Mouse (Mus musculus) left cerebral cortex, postnatal 36 days (tissue): ENCODE measurements at regions not wholly inside any gene's neighbourhood (a gene's known extent, or its start where the extent isn't known, plus 50 kb on each side); places are given as distances from the start of the nearest gene placed in this dataset.

Source experiments
- DNase-seq, 2 experiments: peaks; one replicate each; pipeline ENCODE4 v3.0.0; 2021 to 2022; ENCODE audit warnings: low spot score in 2 of 2, mixed read lengths in 1 of 2
- intact Hi-C: fragments of 180-260 bp; cut with DNase I; formaldehyde crosslinking; loops from one replicate; pipeline ENCODE4 v1.15.1; 2025

- DNase-seq = no peak
- intact Hi-C loops = no loop called here
Measured at GRCm38 (mm10) chr8:10835054-10835453, 173.2 kb downstream of the Irs2 start.

GRCm38 (mm10) chr8:10831864-10832263 lies 176.4 kb downstream of the Irs2 start:
- intact Hi-C loops = no loop called here

GRCm38 (mm10) chr8:10831277-10831676 lies 177.0 kb downstream of the Irs2 start:
- DNase-seq = no peak
- intact Hi-C loops = no loop called here

More at GRCm38 (mm10) chr8:10831864-10832263, 176.4 kb downstream of the Irs2 start:
- no peak for DNase-seq

- intact Hi-C loops = no loop called here
- no peak for DNase-seq
Measured at GRCm38 (mm10) chr8:10830835-10831234, 177.4 kb downstream of the Irs2 start.

GRCm38 (mm10) chr8:10828580-10828979 lies 179.7 kb downstream of the Irs2 start:
- no peak for DNase-seq
- intact Hi-C loops = loop anchor here (5.0 kb wide), 1 partner anchor 179 kb away; the partner anchor contains the start of gene Irs2

GRCm38 (mm10) chr8:10827560-10827959 lies 180.7 kb downstream of the Irs2 start:
- no peak for DNase-seq
- intact Hi-C loops = loop anchor here (5.0 kb wide), 1 partner anchor 180 kb away; the partner anchor contains the start of gene Irs2

GRCm38 (mm10) chr8:10825981-10826380 lies 182.3 kb downstream of the Irs2 start:
- intact Hi-C loops = loop anchor here (5.0 kb wide), 1 partner anchor 181 kb away; the partner anchor contains the start of gene Irs2
- DNase-seq = no peak

- intact Hi-C loops = loop anchor here (5.0 kb wide), 1 partner anchor 182 kb away; the partner anchor contains the start of gene Irs2
- DNase-seq = peak; percentile 22
Measured at GRCm38 (mm10) chr8:10825192-10825926, 182.9 kb downstream of the Irs2 start.

GRCm38 (mm10) chr8:10821901-10822300 lies 186.4 kb downstream of the Irs2 start:
- DNase-seq = no peak
- intact Hi-C loops = no loop called here

- intact Hi-C loops = loop anchor here (5.0 kb wide), 1 partner anchor 193 kb away; the partner anchor contains the start of gene Irs2
- no peak for DNase-seq
Measured at GRCm38 (mm10) chr8:10814499-10814898, 193.8 kb downstream of the Irs2 start.

GRCm38 (mm10) chr8:10812060-10812670 lies 196.1 kb downstream of the Irs2 start:
- intact Hi-C loops = loop anchor here (5.0 kb wide), 1 partner anchor 195 kb away; the partner anchor contains the start of gene Irs2
- DNase-seq = peak; percentile 73 to 76

- no peak for DNase-seq
- intact Hi-C loops = no loop called here
Measured at GRCm38 (mm10) chr8:10807040-10807439, 201.2 kb downstream of the Irs2 start.

GRCm38 (mm10) chr8:10805405-10806151 lies 202.7 kb downstream of the Irs2 start:
- intact Hi-C loops = no loop called here
- no peak for DNase-seq

GRCm38 (mm10) chr8:10804974-10805373 lies 203.3 kb downstream of the Irs2 start:
- no peak for DNase-seq
- intact Hi-C loops = no loop called here

GRCm38 (mm10) chr8:10802003-10802402 lies 206.3 kb downstream of the Irs2 start:
- no peak for DNase-seq
- intact Hi-C loops = no loop called here

GRCm38 (mm10) chr8:10801580-10801979 lies 206.7 kb downstream of the Irs2 start:
- no peak for DNase-seq
- intact Hi-C loops = no loop called here

GRCm38 (mm10) chr8:10798444-10798843 lies 209.8 kb downstream of the Irs2 start:
- intact Hi-C loops = no loop called here
- no peak for DNase-seq

GRCm38 (mm10) chr8:10794367-10795189 lies 213.7 kb downstream of the Irs2 start:
- intact Hi-C loops = no loop called here

GRCm38 (mm10) chr8:10793670-10794366 lies 214.4 kb downstream of the Irs2 start:
- DNase-seq = no peak
- intact Hi-C loops = no loop called here

More at GRCm38 (mm10) chr8:10794367-10795189, 213.7 kb downstream of the Irs2 start:
- DNase-seq = no peak
